Mouse (Mus musculus) left cerebral cortex, postnatal 25 days (tissue): ENCODE results near the gene Etv4. TPM values are rescaled to one million over a fixed set of nuclear protein-coding genes. Genes with fewer than 3 reads are reported as not detected.

Source experiments
- DNase-seq, 2 experiments: peaks; one replicate each; pipeline ENCODE4 v3.0.0; 2022; ENCODE audit warnings: low spot score in 2 of 2, mixed read lengths in 1 of 2
- intact Hi-C: fragments of 180-260 bp; cut with DNase I; formaldehyde crosslinking; loops from one replicate; pipeline ENCODE4 v1.15.1; 2025
- total RNA-seq, 2 experiments: library from RNA; stranded (reverse); gene quantifications; 2 replicates each; pipeline ENCODE4 v1.2.3; 2021

Gene Etv4
- total RNA-seq, 2 experiments from 2014 or later: 18.1 to 20.3 TPM

GRCm38 (mm10) chr11:101790811-101791526, 5.8 kb upstream of the Etv4 start:
- DNase-seq: no peak
- intact Hi-C loops: no loop called here

GRCm38 (mm10) chr11:101787432-101787831, 2.3 kb upstream of the Etv4 start:
- no peak for DNase-seq
- intact Hi-C loops: no loop called here

- DNase-seq: no peak
- intact Hi-C loops: no loop called here
These were observed 1.5 kb upstream of the Etv4 start for GRCm38 (mm10) chr11:101786651-101787050.

GRCm38 (mm10) chr11:101785852-101786205, 658 bp upstream of the Etv4 start:
- intact Hi-C loops: no loop called here
- no peak for DNase-seq

GRCm38 (mm10) chr11:101784488-101785142, 556 bp downstream of the Etv4 start:
- peak; percentile 51 to 65 for DNase-seq
- intact Hi-C loops: no loop called here

GRCm38 (mm10) chr11:101784072-101784471, 1.1 kb downstream of the Etv4 start:
- DNase-seq: no peak
- intact Hi-C loops: no loop called here

GRCm38 (mm10) chr11:101783584-101783983, 1.6 kb downstream of the Etv4 start:
- DNase-seq: no peak
- intact Hi-C loops: no loop called here

GRCm38 (mm10) chr11:101783135-101783534, 2.0 kb downstream of the Etv4 start:
- peak in 1 of 2 experiments; percentile 50 for DNase-seq
- intact Hi-C loops: no loop called here

GRCm38 (mm10) chr11:101776846-101777245, 8.3 kb downstream of the Etv4 start:
- intact Hi-C loops: no loop called here

GRCm38 (mm10) chr11:101772449-101772848, 12.7 kb downstream of the Etv4 start:
- DNase-seq: no peak
- intact Hi-C loops: no loop called here

More at GRCm38 (mm10) chr11:101776846-101777245, 8.3 kb downstream of the Etv4 start:
- DNase-seq: no peak

GRCm38 (mm10) chr11:101772027-101772426, 13.1 kb downstream of the Etv4 start:
- intact Hi-C loops: no loop called here
- no peak for DNase-seq

- DNase-seq: no peak
- intact Hi-C loops: no loop called here
These were observed 14.9 kb downstream of the Etv4 start for GRCm38 (mm10) chr11:101770266-101770665.

GRCm38 (mm10) chr11:101768721-101769120, 16.4 kb downstream of the Etv4 start:
- intact Hi-C loops: no loop called here
- no peak for DNase-seq

GRCm38 (mm10) chr11:101767326-101767725, 17.8 kb downstream of the Etv4 start:
- intact Hi-C loops: no loop called here

GRCm38 (mm10) chr11:101764546-101764945, 20.6 kb downstream of the Etv4 start:
- intact Hi-C loops: loop anchor here (5.0 kb wide), 1 partner anchor 203 kb away; the partner anchor contains the start of gene Sost
- no peak for DNase-seq

More at GRCm38 (mm10) chr11:101767326-101767725, 17.8 kb downstream of the Etv4 start:
- no peak for DNase-seq

- intact Hi-C loops: loop anchor here (1.0 to 5.0 kb wide), 2 partner anchors 147 to 204 kb away; partner anchors contain the start of gene Sost
- DNase-seq: peak; percentile 51 to 73
These were observed 21.4 kb downstream of the Etv4 start for GRCm38 (mm10) chr11:101763723-101764122.

- DNase-seq: no peak
- intact Hi-C loops: no loop called here
These were observed 25.6 kb downstream of the Etv4 start for GRCm38 (mm10) chr11:101759530-101759929.

GRCm38 (mm10) chr11:101758431-101758830, 26.7 kb downstream of the Etv4 start:
- DNase-seq: peak; percentile 32 to 51
- intact Hi-C loops: no loop called here

GRCm38 (mm10) chr11:101757366-101757765, 27.8 kb downstream of the Etv4 start:
- intact Hi-C loops: no loop called here
- no peak for DNase-seq

GRCm38 (mm10) chr11:101756616-101757015, 28.6 kb downstream of the Etv4 start:
- intact Hi-C loops: no loop called here
- peak in 1 of 2 experiments; percentile 68 for DNase-seq

- DNase-seq: no peak
- intact Hi-C loops: loop anchor here (10.0 kb wide), 1 partner anchor 159 kb away; no protein-coding TSS in a partner anchor
These were observed 51.6 kb downstream of the Etv4 start for GRCm38 (mm10) chr11:101733596-101733995.
